Mouse (Mus musculus): ENCODE data around the gene Brpf1.
"Not testable (repeated sequence)": the region's sequence is repeated elsewhere in the genome, so short reads cannot be mapped to it uniquely, and the experiment has no call there.

Brpf1 gene

DNA sequence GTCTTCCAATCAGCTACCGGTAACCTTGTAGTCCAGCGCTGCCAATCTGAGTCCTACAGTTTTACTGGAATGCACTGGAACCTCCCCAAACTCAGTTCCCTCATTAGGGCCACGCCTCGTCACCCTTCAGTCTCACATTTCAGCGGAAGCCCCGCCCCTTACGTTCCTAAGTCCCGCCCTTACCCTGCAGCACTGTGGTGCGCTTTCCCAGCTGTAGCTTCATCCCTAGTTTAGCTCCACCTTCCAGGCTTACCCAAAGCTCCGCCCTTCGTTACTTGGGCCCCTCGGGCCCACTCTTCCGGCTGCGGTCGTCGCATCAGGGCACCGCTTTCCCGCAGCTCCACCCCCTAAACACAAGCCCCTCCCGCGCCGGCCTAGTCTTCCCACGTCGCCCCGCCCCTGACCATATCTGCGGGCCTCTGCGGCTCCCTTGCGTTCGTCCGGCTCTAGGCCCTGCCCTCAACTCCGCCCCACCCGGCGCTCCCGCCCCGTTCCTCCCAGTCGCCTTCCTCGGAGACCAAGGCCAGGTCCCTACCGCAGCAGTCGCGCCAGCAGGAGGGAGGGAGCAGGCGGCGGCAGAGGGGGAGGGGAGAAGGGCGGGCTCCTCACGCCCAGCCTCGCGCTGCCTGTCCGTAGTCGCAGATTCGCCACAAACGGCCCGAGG, 483 bp upstream of the Brpf1 start:
- DNase-seq (ENCODE audit: low spot score in 2 of 2): peak; percentile 98 to 99

DNA sequence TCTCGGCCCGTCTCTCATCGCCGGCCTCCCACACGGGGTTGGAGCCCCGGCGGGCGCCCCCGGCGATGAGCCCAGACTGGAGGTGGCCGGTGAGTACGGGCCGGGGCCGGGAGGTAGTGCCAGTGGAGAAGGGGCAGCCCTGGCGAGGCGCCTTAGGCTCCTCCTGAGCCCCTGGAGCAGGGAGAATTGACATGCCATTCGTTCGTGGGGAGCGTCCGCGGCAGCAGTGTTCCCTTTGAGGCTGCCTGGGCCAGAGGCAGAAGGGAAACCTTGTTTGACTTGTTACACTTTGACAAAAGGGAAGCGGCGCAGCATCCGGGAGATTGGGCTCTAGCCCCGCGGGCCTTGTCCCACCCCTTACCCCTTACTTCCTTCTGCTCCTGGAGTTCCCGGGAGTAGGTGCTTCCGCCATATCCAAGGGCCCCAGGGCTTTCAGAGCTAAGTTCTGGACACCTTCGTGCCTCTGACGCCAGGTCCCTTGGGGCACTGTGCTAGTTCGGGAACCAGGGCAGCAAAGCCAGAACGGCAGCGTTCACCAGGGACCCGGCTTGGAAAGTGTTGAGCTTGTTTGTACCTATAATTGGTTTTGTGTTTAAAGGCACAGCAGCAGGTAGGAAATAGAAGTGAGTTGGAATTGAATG, 664 bp downstream of the Brpf1 start:
- DNase-seq (ENCODE audit: low spot score in 2 of 2): peak; percentile 22 to 39

DNA sequence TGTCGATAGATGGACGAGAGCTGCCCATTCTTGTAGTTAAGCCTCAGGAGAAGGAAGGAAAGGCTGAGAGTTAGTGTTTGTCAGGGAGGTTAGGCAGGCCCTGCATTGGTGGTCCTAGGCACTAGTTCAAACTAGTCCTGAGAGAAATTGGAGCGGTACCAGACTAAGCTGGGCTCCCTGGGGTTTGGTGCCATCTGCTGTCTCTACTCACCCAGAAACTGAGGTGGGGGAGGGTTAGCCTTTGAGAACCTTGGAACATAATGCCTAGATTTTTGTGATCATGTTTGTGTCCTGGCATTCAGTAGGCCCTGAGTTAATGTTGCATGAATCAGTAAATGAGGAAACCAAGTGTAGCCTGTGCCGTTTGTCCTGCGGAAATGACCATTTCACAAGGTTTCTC, 1.2 kb downstream of the Brpf1 start:
- DNase-seq (ENCODE audit: low spot score in 2 of 2): peak; percentile 42 to 58

DNA sequence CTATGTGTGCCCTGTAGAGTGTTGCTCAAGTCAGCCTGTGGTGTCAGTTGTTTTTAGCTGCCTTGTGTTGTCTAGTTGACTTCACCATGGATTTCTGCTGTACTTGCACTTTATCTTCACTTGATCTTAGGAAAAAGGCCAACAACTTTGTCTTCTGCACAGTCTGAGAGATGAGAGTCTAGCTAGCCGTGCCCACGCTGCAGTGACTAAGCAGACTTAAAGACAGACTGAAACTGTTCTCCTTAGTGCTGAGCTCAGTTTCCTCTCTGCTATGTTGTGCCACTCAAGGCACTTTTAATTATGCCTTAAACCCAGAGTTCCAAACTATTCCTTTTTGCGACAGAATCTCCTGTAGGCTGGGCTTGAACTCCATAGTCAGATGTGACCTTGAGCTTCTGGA, 9.0 kb downstream of the Brpf1 start:
- DNase-seq (ENCODE audit: low spot score in 2 of 2): no peak

DNA sequence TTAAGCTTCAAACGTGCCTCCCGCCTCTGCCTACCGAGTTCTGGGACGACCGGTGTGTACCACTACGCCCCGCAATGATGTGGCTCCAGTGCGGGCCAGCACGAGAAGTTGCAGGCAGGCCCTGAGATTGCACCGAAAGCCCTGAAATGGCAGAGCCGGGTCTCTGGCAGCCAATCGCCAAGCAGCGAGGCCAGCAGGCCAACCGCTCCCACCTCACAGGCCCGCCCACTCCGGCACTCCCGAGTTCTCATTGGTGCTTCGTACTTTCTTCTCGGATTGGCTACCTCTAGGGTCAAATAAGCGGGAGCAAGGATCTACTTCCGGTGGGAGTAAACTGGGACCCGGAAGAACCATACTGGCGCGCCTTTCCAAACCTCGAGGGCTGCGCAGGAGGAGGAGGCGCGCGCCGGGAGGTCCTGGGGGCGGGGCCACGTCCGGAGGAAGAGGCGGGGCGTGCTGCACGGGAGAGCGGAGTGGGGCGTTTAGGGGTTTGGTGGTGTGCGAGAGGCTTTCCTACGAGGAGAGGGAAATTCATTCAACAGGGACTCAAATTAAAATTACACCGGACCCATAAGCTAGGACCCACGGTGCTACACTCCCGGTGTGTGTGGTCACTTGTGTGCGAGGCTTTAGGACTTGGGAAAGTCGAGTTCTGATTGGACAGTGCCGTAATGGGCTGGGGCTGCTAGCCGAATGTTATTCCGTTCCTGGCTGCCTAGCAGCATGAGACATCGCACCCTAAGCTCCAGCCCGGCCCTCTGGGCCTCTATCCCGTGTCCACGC, 19.8 kb downstream of the Brpf1 start, which contains the start of gene Ogg1:
Gene Ogg1 (plus strand): TSS at position 440 of the 783 bp plus-strand sequence.
- peak; percentile 99 for DNase-seq (ENCODE audit: low spot score in 2 of 2)

DNA sequence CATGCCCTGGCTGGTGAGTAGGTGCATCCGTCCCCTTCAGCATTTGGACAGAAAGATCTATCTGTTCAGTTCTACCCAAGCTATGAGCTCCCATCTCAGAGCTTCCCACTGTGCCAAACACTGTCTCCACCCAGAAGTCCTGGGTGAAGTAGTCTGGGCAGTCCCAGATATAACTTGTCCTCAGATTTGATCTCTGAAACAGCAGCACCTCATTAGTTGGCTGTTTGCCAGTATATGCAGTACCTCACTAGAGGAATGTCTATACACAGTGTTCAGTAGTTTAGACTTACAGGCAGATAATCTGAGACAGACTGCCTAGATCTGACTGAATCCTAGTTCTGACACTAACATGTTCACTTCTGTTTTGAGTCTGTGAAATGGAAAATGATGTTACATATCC, 22.5 kb downstream of the Brpf1 start:
- DNase-seq (ENCODE audit: low spot score in 2 of 2): no peak

DNA sequence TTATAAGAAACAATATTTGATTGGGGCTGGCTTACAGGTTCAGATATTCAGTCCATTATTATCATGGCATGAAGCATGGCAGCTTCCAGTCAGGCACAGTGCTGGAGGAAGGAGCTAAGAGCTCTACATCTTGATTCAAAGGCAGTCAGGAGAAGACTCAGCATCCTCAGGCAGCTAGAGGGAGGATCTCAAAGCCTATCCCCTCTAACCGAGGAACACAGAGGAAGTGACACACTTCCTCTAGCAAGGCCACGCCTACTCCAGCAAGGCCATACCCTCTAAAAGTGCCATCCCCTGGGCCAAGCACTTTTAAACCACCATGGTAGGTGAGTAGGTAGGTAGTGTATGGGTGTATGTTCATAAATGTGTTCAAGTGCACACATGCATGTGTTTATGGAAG, 23.6 kb downstream of the Brpf1 start:
- DNase-seq (ENCODE audit: low spot score in 2 of 2): no peak

DNA sequence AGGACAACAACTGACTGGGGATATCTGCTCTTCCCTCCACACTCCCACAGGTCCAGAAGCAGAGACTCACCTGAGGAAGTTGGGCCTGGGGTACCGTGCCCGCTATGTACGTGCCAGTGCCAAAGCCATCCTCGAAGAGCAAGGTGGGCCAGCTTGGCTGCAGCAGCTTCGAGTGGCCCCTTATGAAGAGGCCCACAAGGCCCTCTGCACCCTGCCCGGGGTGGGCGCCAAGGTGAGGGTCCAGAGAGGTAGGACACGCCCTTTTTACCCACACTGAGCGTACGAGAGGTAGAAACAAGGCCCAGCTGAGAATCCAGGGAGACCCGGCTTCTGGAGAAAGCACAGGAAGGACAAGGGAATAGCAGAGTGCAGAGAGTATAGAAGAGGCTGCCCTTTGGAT, 24.8 kb downstream of the Brpf1 start:
- DNase-seq (ENCODE audit: low spot score in 2 of 2): no peak

DNA sequence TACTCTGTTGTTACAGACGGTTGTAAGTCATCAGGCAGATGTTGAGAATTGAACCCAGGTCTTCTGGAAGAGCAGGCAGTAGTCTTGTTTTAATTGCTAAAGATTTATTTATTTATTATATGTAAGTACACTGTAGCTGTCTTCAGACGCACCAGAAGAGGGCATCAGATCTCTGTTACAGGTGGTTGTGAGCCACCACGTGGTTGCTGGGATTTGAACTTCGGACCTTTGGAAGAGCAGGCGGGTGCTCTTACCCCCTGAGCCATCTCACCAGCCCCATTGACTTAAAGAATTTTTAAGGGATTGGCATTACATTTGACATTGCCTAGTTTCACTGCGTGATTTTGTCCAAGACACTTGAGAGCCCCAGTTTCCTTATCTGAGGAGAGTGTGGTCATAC, 25.8 kb downstream of the Brpf1 start:
- not testable (repeated sequence) for DNase-seq (ENCODE audit: low spot score in 2 of 2)

DNA sequence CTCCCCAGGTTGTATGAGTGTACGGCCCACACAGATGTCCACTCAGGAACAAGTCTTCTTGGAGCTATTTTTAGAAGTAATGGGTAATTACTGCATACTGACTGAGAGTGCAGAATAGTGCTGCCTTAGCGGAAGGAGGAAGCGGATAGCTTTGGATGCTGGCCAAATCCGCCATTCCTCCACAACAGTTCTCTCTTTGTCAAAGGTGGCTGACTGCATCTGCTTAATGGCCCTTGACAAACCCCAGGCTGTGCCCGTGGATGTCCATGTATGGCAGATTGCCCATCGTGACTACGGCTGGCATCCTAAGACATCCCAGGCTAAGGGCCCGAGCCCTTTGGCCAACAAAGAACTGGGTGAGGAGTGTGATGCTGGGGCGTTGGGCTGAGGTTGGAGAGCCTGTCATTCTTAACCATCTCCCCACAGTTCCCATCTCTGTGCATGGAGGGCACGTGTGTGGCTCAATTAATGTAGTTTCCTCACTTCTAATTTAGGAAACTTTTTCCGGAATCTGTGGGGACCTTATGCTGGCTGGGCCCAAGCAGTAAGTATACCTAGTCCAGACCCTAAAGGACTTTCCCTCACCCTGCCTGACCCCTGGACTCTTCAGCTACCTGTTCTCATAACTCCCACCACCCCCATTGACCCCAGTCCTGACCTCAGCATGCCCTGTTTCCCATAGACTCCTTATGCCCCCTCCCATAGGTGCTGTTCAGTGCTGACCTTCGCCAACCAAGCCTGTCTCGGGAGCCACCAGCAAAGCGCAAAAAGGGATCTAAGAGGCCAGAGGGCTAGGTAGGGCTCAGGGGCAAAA, 26.4 kb downstream of the Brpf1 start:
- peak; percentile 48 to 60 for DNase-seq (ENCODE audit: low spot score in 2 of 2)

DNA sequence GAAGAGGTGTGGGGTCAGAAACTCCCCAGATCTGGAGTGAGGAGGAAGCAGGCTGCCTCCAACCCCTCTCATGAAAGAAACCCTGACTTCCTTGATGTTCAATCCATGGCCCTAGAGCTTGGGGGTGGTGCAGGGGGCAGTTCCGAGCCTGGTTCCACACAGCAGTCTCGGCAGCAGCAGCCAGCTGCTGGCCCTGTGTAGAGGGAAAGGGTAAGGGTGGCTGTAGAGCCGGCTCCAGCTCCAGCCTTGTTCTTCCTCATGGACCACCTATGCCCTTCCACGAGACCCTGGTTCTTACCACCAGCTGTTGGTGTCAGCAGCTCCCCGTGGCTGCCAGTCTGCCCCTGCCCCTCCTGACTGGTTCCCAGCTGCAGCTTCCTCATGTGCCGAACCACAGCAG, 27.3 kb downstream of the Brpf1 start:
- DNase-seq (ENCODE audit: low spot score in 2 of 2): no peak

DNA sequence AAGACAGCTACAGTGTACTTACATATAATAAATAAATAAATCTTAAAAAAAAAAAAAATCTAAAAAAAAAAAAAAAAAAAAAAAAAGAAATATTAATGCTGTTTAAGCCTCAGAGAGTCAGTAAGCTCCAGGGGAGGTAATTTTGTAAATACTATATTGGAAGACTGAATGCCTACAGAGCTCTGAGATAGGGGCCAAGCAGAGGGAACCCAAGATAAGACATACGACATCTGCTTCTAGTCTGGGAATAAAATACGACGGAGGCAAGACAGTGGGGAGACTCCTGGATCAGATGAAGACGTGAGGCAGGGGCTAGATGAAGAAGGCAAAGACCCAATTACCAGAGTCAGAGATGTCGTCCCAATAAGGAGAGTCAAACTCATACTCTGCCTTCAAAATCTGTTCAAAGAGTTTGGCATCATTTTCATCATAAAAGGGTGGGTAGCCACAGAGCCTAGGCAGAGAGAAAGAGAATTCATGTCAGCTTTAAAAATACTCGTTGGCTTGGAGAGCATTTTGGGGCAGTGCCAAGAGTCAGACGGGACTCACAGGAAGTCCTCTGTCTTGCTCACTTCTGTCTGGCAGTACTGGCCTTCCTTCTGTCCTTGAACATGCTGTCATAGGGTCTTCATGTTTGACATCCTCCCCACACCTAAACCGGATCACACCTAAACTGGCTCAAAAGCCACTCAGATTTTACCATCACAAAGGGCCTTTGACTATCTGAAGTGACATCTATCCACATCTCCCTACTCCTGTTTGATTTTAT, 30.1 kb downstream of the Brpf1 start:
- no peak for DNase-seq (ENCODE audit: low spot score in 2 of 2)

DNA sequence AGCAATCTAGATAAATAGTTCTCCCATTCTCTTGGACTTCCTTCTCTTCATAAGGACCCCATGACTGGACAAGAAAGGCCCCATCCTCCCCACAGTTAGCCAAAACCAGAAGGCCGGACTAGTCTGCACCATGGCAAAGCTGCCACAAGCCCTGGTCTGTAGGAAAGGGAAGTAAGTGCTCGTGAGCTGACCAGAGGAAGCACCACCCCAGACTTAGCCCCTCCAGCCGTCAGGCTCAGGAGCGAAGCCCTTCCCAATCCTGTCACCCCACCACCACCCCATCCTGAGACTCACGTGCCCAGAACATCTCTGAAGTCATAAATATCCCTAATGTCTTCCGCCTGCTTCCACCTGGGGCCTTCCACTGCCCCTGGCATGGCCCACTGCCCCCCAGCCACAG, 34.6 kb downstream of the Brpf1 start:
- DNase-seq (ENCODE audit: low spot score in 2 of 2): no peak

DNA sequence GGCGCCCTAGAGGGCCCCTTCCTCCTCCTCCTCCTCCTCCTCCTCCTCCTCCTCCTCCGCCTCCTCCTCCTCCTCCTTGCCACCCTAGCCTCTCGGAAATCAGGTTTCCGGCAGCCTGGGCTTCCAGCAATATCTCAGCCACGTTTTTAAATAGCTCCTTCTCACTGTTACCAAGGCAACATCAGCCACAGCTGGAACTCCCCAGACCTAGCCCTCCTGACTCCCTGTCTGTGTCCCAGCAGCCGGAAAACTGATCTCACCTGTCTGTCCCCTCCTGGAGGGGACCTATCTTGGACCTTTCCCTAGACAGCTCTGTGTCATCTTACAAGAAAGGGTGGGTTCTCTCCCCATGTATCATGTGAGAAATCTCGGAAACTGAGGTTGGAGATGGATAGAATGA, 35.4 kb downstream of the Brpf1 start:
- DNase-seq (ENCODE audit: low spot score in 2 of 2): peak in 1 of 2 experiments; percentile 49

DNA sequence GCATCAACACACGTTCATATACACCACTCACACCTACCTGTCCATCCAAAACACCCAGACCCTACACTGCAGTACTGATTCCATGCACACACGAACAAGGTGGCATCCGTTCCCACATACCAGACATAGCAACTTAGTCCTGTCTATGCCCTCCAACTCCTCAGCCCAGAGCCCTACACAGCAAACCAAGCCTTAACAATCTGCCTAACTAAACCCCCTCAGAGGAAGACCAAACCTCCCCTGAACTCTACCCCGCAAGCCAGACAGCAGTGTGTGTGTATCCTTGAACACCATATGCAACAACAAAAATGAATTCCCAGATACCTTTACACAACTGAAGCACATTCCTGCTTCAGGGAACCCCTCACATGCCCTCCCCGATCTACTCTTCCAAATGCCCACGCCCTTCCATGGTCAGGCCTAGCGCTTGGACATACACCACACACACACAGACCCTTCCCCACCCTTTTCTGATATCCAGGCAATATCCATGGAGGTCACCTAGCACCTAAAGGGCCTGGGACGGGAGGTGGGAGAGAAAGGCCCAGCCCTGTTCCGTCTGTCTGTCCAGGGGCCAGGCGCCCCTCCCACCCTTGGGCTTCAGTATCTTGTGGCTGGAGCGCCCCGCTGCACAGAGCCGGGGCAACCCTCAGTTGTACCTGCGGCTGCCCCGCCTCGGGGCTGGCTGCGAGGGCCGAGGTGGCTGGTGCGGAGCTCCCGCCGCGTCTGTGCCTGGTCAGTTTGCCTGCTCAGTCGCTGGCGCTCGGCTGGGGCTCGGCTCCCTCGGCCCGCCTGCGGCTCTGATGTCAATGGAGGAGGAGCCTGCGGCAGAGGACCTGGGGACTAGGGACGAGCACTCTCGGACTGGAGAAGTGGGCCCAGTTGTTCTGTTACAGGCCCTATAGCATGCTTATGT, 36.5 kb downstream of the Brpf1 start, which contains the start of gene Camk1:
Gene Camk1 (minus strand): TSS at position 808 of the 916 bp plus-strand sequence.
- DNase-seq (ENCODE audit: low spot score in 2 of 2): peak; percentile 78 to 82

DNA sequence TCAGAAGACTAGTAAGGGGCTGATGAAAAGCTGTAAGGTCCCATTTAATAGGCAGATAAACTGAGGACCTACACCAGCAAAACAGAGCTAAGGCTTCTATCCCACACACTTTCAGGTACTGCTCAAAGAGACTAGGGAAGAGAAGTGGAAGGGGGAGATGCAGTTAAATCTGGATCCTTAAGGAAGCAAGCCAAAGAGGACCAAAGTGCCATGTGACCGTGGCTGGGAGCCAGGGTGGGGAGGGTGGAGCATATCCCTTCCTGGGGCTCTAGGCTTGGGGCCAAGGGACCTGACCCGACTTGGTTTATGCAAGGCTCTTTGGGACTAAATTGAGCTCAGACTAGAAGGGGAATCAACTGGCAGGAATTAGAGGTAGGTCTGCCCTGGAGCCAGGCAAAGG, 37.4 kb downstream of the Brpf1 start:
- no peak for DNase-seq (ENCODE audit: low spot score in 2 of 2)

DNA sequence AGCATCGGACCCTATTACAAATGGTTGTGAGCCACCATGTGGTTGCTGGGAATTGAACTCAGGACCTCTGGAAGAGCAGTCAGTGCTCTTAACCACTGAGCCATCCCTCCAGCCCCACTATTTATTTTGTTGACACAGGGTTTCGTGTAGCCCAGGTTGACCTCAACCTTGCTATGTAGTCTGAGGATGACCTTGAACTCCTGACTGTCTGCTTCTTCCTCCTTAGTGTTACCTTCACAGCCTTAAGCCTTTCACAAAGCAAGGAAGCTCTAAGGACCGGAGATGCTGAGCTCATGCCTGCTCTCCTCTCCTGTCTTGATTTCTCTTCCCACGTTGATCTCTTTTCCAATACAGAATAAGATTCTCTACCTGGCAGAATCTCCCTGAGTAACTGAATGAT, 40.0 kb downstream of the Brpf1 start:
- no peak for DNase-seq (ENCODE audit: low spot score in 2 of 2)

DNA sequence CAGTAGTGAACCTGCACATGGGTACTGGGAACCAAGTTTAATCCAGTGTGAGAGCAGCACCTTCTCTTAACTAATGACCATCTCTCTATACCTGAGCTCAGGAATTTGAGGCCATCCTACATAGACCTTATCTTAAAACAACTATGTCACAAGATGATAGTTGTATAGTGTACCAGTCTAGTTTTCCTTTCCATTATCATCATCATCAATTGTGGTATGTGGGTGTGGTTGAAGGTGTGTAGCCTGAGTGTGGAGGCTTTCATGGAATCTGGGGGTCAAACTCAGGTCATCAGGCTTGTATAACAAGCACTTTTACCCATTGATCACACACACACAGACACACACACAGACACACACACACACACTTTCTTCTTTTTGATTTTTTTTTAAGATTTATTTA, 43.6 kb downstream of the Brpf1 start:
- DNase-seq (ENCODE audit: low spot score in 2 of 2): no peak

DNA sequence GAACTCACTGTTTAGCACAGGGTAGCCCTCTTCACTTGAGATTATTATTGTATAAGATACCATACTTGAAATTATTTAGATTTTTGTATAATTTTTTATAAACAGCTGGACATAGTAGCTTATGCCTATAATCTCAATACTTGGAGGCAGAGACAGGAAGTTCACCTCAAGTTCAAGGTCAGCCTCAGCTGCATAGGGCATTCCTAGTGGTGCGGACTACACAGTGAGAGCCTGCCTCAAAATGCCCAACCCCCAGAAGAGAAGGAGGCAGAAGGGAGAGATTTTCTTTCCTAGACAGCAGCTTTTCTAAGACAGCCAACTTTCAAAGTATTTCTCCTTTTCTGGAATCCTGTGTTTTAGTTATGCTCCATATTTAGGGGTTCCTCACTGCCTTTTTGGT, 44.2 kb downstream of the Brpf1 start:
- no peak for DNase-seq (ENCODE audit: low spot score in 2 of 2)

DNA sequence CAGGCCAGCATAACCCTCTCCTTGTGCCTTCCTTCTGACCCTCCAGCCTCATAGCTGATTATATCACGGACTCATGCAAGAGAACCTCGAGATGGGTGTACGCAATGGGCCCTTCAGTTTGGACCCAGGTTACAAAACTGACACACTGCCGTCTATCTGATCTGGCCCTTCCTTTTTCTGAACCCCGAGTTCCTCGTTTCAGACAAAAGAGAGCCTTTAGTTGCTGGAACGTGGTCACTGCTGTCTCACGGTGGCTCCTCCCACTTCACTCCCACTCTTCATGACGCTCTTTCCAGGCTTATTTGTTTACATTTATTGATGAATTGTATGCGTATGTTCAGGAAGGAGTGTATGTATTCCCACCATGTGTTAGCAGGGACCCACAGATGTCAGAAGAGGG, 44.7 kb downstream of the Brpf1 start:
- no peak for DNase-seq (ENCODE audit: low spot score in 2 of 2)
